2 mouse cellular contexts compared by ENCODE assay signal in the genomic region with DNA sequence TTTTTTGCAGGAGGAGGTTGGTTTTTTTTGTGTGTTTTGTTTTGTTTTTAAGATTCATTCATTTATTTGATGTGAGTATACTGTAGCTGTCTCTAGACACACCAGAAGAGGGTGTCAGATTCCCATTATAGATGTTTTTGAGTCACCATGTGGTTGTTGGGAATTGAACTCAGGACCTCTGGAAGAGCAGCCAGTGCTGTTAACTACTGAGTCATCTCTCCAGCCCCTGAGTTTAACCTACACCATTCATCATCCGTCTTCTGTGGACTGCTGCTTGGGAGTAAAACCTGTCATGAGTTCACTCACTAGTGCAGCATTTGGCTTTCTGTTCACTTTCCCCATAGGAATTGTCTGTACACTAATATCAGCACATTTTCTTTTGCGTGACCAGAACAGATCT. TPM values are rescaled to one million over a fixed set of nuclear protein-coding genes. Genes with fewer than 3 reads are reported as not detected.
"Had no signal": no experiment of that assay in that cellular context is flagged by ENCODE, and none has a peak within 500 bp of the region (broad histone marks: within the 10 kb centered on the region; RNA-seq: fewer than 3 reads in every experiment).

No protein-coding gene starts in this region.

RNA-seq across cellular contexts. Expression of a gene that starts 36.1 kb away (rescaled TPM):
- total RNA-seq: common myeloid progenitor, adult 5-6 weeks; granulocyte monocyte progenitor cell, adult 5-6 weeks had no signal

RNA-seq across cellular contexts. Expression of a gene that starts 37.2 kb away (rescaled TPM):
- total RNA-seq: granulocyte monocyte progenitor cell, adult 5-6 weeks had no signal
